Mouse (Mus musculus): ENCODE measurements around the gene Slc36a2. TPM values are rescaled to one million over a fixed set of nuclear protein-coding genes. Genes with fewer than 3 reads are reported as not detected.

Gene Slc36a2
- polyA plus RNA-seq, 1 experiment from 2014 or later = 0.70 TPM

DNA sequence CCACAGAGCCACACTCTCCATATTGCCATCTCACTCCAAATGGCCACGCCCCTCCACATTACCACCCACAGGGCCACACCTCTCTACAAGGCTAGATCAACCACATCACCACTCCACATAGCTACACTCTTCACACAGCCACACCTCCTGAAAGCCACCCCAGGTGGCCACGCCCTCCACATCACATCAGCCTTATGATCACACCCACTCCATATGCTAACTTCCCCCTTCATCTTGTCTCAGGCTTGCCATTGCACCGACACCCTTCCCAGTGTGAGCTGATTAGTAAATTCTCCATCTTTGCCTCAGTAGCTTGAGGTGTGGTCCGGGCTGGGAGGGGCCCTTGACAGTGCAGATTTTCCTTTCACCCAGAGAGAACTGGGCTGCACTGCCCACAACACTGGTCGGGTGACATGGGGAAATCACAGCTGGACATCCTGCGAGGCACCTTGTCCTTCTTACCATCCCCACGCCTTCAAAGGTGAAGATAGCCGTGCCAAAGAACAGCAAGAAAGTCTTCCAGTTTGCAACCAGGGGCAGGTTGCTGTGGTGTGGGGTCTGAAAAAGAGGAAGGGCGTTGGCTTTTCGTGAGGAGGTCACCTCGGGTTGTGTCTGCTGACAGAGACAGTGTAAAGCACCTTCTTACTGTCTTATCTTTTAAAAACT lies 53.7 kb downstream of the Slc36a2 start:
- Histone ChIP-seq H3K27me3 (replicated peaks; ENCODE audit: control insufficient read depth, insufficient read depth, low read length) (no peaks in the 10 kb centered on the region), H3K4me2 (ENCODE audit: low read depth, low read length) (no peak overlapping the region), H3K9me3 (ENCODE audit: control insufficient read depth, low read length) (no peaks in the 10 kb centered on the region), H3K36me3 (ENCODE audit: control insufficient read depth, insufficient read depth, low read length) (no peaks in the 10 kb centered on the region), H3K9ac (ENCODE audit: low read depth, low read length) (no peak overlapping the region), H3K27ac (ENCODE audit: low read length) (no peak overlapping the region), H3K4me3 (ENCODE audit: low read length) (no peak overlapping the region), H3K4me1 (ENCODE audit: control insufficient read depth, insufficient read depth, low read length) (no peaks in the 10 kb centered on the region)
- 89% methylated on average over 11 of the region's 11 CpGs for WGBS
- no peak; the same call in 1 of the 2 replicates for ATAC-seq

DNA sequence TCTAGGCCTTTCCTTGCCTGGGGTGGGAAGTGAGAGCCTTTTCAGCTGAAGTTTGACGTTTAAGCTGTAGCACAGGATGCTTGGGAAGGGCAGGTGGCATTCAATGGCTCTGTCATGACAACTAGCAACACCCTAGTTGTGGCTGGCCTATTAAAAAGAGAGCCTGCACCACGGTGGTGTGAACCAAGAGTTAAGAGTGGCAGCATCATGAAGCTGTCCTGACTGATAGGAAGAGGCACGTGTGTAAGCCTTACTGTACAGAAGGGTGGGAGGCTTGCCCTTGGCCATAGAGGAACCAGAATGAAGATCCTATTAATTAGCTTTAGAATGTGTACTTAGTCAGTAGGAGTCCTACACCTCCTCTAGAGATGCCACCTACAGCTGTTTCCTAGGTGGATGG lies 56.5 kb downstream of the Slc36a2 start:
- Histone ChIP-seq H3K36me3 (ENCODE audit: control insufficient read depth, insufficient read depth, low read length) (no peaks in the 10 kb centered on the region), H3K27me3 (replicated peaks; ENCODE audit: control insufficient read depth, insufficient read depth, low read length) (no peaks in the 10 kb centered on the region), H3K9ac (ENCODE audit: low read depth, low read length) (no peak overlapping the region), H3K4me2 (ENCODE audit: low read depth, low read length) (no peak overlapping the region), H3K27ac (ENCODE audit: low read length) (no peak overlapping the region), H3K9me3 (ENCODE audit: control insufficient read depth, low read length) (no peaks in the 10 kb centered on the region), H3K4me1 (ENCODE audit: control insufficient read depth, insufficient read depth, low read length) (no peaks in the 10 kb centered on the region), H3K4me3 (ENCODE audit: low read length) (no peak overlapping the region)
- WGBS = 76% methylated on average over 3 of the region's 3 CpGs
- no peak for ATAC-seq

DNA sequence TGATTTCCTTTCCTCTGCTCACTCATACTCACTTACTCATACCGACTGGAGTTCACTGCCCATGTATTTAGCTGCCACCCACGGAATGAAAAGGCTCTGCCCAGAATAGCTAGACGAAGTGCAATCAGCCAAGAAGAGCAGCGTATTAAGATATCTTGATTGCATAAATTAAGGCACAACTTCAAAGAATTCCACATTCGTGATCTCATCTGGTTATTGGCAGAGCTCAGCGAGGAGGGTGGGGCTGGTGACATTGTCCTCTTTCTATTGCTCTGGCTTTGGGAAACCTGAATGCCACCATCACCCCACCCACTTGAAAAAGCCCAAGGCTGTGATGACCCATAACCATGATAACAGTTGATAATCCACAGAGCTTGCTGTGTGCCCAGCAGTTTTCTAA lies 56.9 kb downstream of the Slc36a2 start:
- ATAC-seq = no peak
- no peak overlapping the region for H3K9ac ChIP-seq (ENCODE audit: low read depth, low read length)
- H3K4me2 ChIP-seq (ENCODE audit: low read depth, low read length) = no peak overlapping the region
- H3K36me3 ChIP-seq (ENCODE audit: control insufficient read depth, insufficient read depth, low read length) = no peaks in the 10 kb centered on the region
- no peak overlapping the region for H3K27ac ChIP-seq (ENCODE audit: low read length)
- no peak overlapping the region for H3K4me3 ChIP-seq (ENCODE audit: low read length)
- no peaks in the 10 kb centered on the region for H3K9me3 ChIP-seq (ENCODE audit: control insufficient read depth, low read length)
- WGBS = 62% methylated on average over 6 of the region's 6 CpGs
- H3K27me3 ChIP-seq (replicated peaks; ENCODE audit: control insufficient read depth, insufficient read depth, low read length) = no peaks in the 10 kb centered on the region
- no peaks in the 10 kb centered on the region for H3K4me1 ChIP-seq (ENCODE audit: control insufficient read depth, insufficient read depth, low read length)

DNA sequence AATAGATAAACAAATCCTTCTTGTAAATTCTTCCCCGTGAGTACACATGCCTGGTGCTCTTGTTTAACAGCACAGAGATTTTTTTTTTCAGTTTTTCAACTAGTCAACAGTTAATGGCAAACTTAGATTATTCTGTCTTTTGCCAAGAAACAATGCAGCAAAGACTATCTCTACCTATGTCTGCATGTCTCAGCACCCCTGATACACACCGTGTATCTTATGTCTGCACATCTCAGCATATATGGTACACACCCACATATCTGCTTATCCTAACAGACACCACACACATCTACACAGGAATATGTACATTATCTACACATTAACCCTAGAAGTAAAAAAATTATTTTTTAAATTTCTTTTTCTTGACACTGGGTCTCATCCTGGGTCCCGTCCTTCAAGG lies 58.2 kb downstream of the Slc36a2 start:
- Histone ChIP-seq H3K4me1 (ENCODE audit: control insufficient read depth, insufficient read depth, low read length) (no peaks in the 10 kb centered on the region), H3K27ac (ENCODE audit: low read length) (no peak overlapping the region), H3K4me3 (ENCODE audit: low read length) (no peak overlapping the region), H3K27me3 (replicated peaks; ENCODE audit: control insufficient read depth, insufficient read depth, low read length) (no peaks in the 10 kb centered on the region), H3K36me3 (ENCODE audit: control insufficient read depth, insufficient read depth, low read length) (no peaks in the 10 kb centered on the region), H3K4me2 (ENCODE audit: low read depth, low read length) (no peak overlapping the region), H3K9me3 (ENCODE audit: control insufficient read depth, low read length) (no peaks in the 10 kb centered on the region), H3K9ac (ENCODE audit: low read depth, low read length) (no peak overlapping the region)
- 60% methylated on average over 3 of the region's 3 CpGs for WGBS
- ATAC-seq = no peak

DNA sequence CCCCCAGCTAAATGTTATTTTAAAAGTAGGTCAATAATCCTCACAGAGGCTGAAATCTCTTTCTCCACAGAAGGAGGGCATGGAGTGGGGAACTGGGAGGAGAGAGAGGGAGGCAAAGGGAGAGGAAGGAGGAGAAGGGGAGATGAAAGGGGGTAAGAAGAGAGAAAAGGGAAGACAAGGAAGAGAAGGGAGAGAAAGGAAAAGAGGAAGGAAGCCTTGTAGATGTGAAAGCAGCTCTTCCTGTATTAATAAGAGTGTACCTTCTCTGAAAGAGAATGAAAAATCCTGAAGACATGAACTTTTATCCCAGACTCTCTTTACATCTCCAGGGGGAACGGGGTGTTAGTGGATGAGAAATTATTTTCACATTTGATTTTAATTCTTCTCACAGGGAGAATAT lies 63.4 kb downstream of the Slc36a2 start:
- H3K4me1 ChIP-seq (ENCODE audit: control insufficient read depth, insufficient read depth, low read length) = no peaks in the 10 kb centered on the region
- H3K9me3 ChIP-seq (ENCODE audit: control insufficient read depth, low read length) = no peaks in the 10 kb centered on the region
- no peaks in the 10 kb centered on the region for H3K27me3 ChIP-seq (replicated peaks; ENCODE audit: control insufficient read depth, insufficient read depth, low read length)
- no peak for ATAC-seq
- H3K4me3 ChIP-seq (ENCODE audit: low read length) = no peak overlapping the region
- no peak overlapping the region for H3K9ac ChIP-seq (ENCODE audit: low read depth, low read length)
- no peak overlapping the region for H3K27ac ChIP-seq (ENCODE audit: low read length)
- no peaks in the 10 kb centered on the region for H3K36me3 ChIP-seq (ENCODE audit: control insufficient read depth, insufficient read depth, low read length)
- 83% methylated on average over 1 of the region's 1 CpGs for WGBS
- no peak overlapping the region for H3K4me2 ChIP-seq (ENCODE audit: low read depth, low read length)

DNA sequence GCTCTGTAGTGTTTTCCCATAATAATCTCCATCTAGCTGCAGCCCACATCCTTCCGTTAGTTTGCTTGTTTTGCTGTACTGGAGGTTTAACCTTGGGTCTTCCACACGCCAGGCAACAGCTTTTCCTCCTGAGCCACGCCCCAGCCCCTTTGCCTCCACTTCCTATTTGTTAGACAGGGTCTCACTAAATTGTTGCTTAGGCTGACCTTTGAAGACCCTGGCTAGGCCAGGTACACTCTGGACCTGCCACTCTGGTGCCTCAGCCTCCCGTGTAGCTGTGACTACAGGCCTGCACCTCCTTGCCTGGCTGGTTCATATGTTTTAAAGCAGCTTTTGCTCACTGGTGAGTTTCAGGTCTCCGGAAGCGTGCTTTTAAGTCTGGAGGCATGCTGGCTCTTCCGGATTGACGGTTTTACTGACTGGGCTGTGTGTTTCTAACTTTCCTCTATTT lies 64.0 kb downstream of the Slc36a2 start:
- 63% methylated on average over 8 of the region's 8 CpGs for WGBS
- no peak for ATAC-seq
- Histone ChIP-seq H3K9me3 (ENCODE audit: control insufficient read depth, low read length) (no peaks in the 10 kb centered on the region), H3K4me1 (ENCODE audit: control insufficient read depth, insufficient read depth, low read length) (no peaks in the 10 kb centered on the region), H3K27ac (ENCODE audit: low read length) (no peak overlapping the region; the same call in 1 of the 2 replicates), H3K36me3 (ENCODE audit: control insufficient read depth, insufficient read depth, low read length) (no peaks in the 10 kb centered on the region), H3K4me3 (ENCODE audit: low read length) (no peak overlapping the region), H3K9ac (ENCODE audit: low read depth, low read length) (no peak overlapping the region), H3K27me3 (replicated peaks; ENCODE audit: control insufficient read depth, insufficient read depth, low read length) (no peaks in the 10 kb centered on the region), H3K4me2 (ENCODE audit: low read depth, low read length) (no peak overlapping the region)

DNA sequence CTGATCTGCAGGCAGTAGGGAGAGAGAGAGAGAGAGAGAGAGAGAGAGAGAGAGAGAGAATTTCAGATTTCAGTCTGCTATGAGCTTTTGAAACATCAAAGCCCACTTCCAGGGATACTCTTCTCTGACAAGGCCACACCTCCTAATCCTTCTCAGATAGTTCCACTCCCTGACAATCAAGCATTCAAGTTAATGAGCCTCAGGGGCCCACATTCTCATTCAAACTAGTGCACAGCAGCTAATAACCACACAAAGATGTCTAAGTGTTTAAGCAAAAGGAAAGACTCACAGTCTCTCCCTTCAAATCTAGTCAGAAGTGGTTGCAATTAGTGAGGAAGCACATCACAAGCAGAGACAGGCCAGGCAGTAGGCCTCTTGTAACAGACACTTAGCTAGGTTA lies 64.6 kb downstream of the Slc36a2 start:
- H3K36me3 ChIP-seq (ENCODE audit: control insufficient read depth, insufficient read depth, low read length) = no peaks in the 10 kb centered on the region
- H3K9ac ChIP-seq (ENCODE audit: low read depth, low read length) = no peak overlapping the region
- H3K4me3 ChIP-seq (ENCODE audit: low read length) = no peak overlapping the region
- no peaks in the 10 kb centered on the region for H3K4me1 ChIP-seq (ENCODE audit: control insufficient read depth, insufficient read depth, low read length)
- no peaks in the 10 kb centered on the region for H3K27me3 ChIP-seq (replicated peaks; ENCODE audit: control insufficient read depth, insufficient read depth, low read length)
- H3K9me3 ChIP-seq (ENCODE audit: control insufficient read depth, low read length) = no peaks in the 10 kb centered on the region
- H3K27ac ChIP-seq (ENCODE audit: low read length) = no peak overlapping the region
- H3K4me2 ChIP-seq (ENCODE audit: low read depth, low read length) = no peak overlapping the region
- no peak for ATAC-seq

DNA sequence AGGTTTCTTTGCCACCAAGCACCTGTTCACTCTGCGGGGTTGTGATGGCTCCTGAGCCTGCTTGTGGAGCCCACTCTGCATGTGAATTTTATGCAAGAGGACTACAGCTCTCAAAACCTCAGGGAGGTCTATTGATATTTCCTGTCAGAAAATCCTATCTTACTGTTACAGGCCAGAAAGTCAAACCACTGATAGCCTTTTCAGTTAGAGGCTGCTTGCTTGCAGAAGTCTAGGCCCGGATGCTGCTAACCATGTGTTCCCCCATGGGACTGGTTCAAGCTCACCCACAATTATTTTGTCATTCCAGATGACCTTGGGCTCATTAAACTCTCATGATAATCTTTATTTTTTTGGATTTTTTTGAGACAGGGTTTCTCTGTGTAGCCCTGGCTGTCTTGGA lies 67.8 kb downstream of the Slc36a2 start:
- H3K27me3 ChIP-seq (replicated peaks; ENCODE audit: control insufficient read depth, insufficient read depth, low read length) = no peaks in the 10 kb centered on the region
- no peak overlapping the region for H3K9ac ChIP-seq (ENCODE audit: low read depth, low read length)
- H3K36me3 ChIP-seq (ENCODE audit: control insufficient read depth, insufficient read depth, low read length) = no peaks in the 10 kb centered on the region
- ATAC-seq = no peak
- no peak overlapping the region for H3K4me3 ChIP-seq (ENCODE audit: low read length)
- H3K4me2 ChIP-seq (ENCODE audit: low read depth, low read length) = no peak overlapping the region
- WGBS = 90% methylated on average over 2 of the region's 2 CpGs
- H3K9me3 ChIP-seq (ENCODE audit: control insufficient read depth, low read length) = no peaks in the 10 kb centered on the region
- no peak overlapping the region for H3K27ac ChIP-seq (ENCODE audit: low read length)
- H3K4me1 ChIP-seq (ENCODE audit: control insufficient read depth, insufficient read depth, low read length) = no peaks in the 10 kb centered on the region

DNA sequence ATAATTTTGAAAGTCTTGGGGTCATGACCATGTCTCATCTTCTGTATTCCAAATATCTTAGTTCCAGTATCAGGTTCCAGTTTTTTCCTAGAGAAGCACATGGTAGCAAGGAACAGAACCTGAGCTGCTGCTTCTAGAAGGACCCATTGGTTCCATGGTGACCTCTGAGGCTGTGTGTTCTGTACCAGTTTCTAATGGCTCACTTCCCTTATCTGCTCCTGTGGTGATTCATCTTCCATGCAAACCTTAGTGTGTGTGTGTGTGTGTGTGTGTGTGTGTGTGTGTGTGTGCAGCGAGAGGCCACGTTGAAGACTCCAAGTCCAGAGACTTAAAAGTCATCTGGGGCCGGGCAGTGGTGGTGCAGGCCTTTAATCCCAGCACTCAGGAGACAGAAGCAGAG lies 68.9 kb downstream of the Slc36a2 start:
- Histone ChIP-seq H3K4me2 (ENCODE audit: low read depth, low read length) (no peak overlapping the region), H3K4me1 (ENCODE audit: control insufficient read depth, insufficient read depth, low read length) (no peaks in the 10 kb centered on the region), H3K9me3 (ENCODE audit: control insufficient read depth, low read length) (no peaks in the 10 kb centered on the region), H3K27ac (ENCODE audit: low read length) (no peak overlapping the region), H3K27me3 (replicated peaks; ENCODE audit: control insufficient read depth, insufficient read depth, low read length) (no peaks in the 10 kb centered on the region), H3K9ac (ENCODE audit: low read depth, low read length) (no peak overlapping the region), H3K4me3 (ENCODE audit: low read length) (no peak overlapping the region), H3K36me3 (ENCODE audit: control insufficient read depth, insufficient read depth, low read length) (no peaks in the 10 kb centered on the region)
- no peak for ATAC-seq
- 89% methylated on average over 3 of the region's 3 CpGs for WGBS

DNA sequence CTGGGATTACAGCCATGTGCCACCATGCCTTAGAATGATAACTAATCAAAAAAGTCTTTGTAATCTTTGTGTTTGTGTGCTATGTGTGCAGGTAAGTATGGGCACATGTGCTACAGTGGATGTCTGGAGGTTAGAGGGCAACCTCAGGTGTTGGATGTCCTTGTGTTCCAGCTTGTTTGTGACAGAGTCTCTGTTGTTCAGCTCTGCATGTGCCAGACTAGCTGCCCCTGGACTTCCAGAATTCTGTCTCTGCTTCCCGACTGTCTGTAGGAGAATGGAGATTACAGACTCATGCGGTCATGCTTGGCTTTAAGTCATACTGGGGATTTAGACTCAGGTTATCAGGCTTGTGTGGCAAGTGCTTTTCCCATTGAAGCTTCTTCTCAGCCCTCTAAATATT lies 70.6 kb downstream of the Slc36a2 start:
- ATAC-seq = 0 out of 2 replicates have a peak, but pooled peaks have one; percentile 9

More for the DNA sequence above, 70.6 kb downstream of the Slc36a2 start:
- Histone ChIP-seq H3K4me3 (ENCODE audit: low read length) (no peak overlapping the region), H3K9ac (ENCODE audit: low read depth, low read length) (no peak overlapping the region), H3K4me2 (ENCODE audit: low read depth, low read length) (no peak overlapping the region), H3K4me1 (ENCODE audit: control insufficient read depth, insufficient read depth, low read length) (peaks cover 5% of the 10 kb centered on the region; the same call in 1 of the 2 replicates), H3K27ac (ENCODE audit: low read length) (no peak overlapping the region), H3K9me3 (ENCODE audit: control insufficient read depth, low read length) (no peaks in the 10 kb centered on the region), H3K27me3 (replicated peaks; ENCODE audit: control insufficient read depth, insufficient read depth, low read length) (no peaks in the 10 kb centered on the region), H3K36me3 (ENCODE audit: control insufficient read depth, insufficient read depth, low read length) (no peaks in the 10 kb centered on the region)
- 70% methylated on average over 2 of the region's 2 CpGs for WGBS

All from intestine, embryonic 16.5 days (tissue).